Mouse (Mus musculus): ENCODE measurements at regions not wholly inside any gene's neighbourhood (a gene's known extent, or its start where the extent isn't known, plus 50 kb on each side); places are given as distances from the start of the nearest gene placed in this dataset.
A peak's percentile ranks its signal among the peaks of the same experiment; 100 is the strongest.

- DNase-seq (ENCODE audit: extremely low spot score in 1 of 2, low spot score in 2 of 2), result no peak
- intact Hi-C loops (cut with DNase I), result no loop called here
Observed at GRCm38 (mm10) chr12:9997190-9997561, 372.6 kb upstream of the Nt5c1b start.

GRCm38 (mm10) chr12:9997571-9997970 lies 372.2 kb upstream of the Nt5c1b start:
- intact Hi-C loops (cut with DNase I), result no loop called here
- DNase-seq (ENCODE audit: extremely low spot score in 1 of 2, low spot score in 2 of 2), result no peak

GRCm38 (mm10) chr12:9999933-10000332 lies 369.8 kb upstream of the Nt5c1b start:
- no peak for DNase-seq (ENCODE audit: extremely low spot score in 1 of 2, low spot score in 2 of 2)
- intact Hi-C loops (cut with DNase I), result no loop called here

- no peak for DNase-seq (ENCODE audit: extremely low spot score in 1 of 2, low spot score in 2 of 2)
- intact Hi-C loops (cut with DNase I), result no loop called here
Observed at GRCm38 (mm10) chr12:10008473-10008872, 361.3 kb upstream of the Nt5c1b start.

GRCm38 (mm10) chr12:10016710-10017581 lies 352.8 kb upstream of the Nt5c1b start:
- intact Hi-C loops (cut with DNase I), result no loop called here

GRCm38 (mm10) chr12:10035479-10035878 lies 334.3 kb upstream of the Nt5c1b start:
- DNase-seq (ENCODE audit: extremely low spot score in 1 of 2, low spot score in 2 of 2), result no peak
- intact Hi-C loops (cut with DNase I), result no loop called here

More at GRCm38 (mm10) chr12:10016710-10017581, 352.8 kb upstream of the Nt5c1b start:
- DNase-seq (ENCODE audit: extremely low spot score in 1 of 2, low spot score in 2 of 2), result peak in 1 of 2 experiments; percentile 13

GRCm38 (mm10) chr12:10062006-10062514 lies 307.7 kb upstream of the Nt5c1b start:
- DNase-seq (ENCODE audit: extremely low spot score in 1 of 2, low spot score in 2 of 2), result no peak
- intact Hi-C loops (cut with DNase I), result no loop called here

GRCm38 (mm10) chr12:10078341-10078740 lies 291.4 kb upstream of the Nt5c1b start:
- intact Hi-C loops (cut with DNase I), result no loop called here

GRCm38 (mm10) chr12:10079482-10079881 lies 290.3 kb upstream of the Nt5c1b start:
- DNase-seq (ENCODE audit: extremely low spot score in 1 of 2, low spot score in 2 of 2), result peak; percentile 13 to 16
- intact Hi-C loops (cut with DNase I), result no loop called here

More at GRCm38 (mm10) chr12:10078341-10078740, 291.4 kb upstream of the Nt5c1b start:
- DNase-seq (ENCODE audit: extremely low spot score in 1 of 2, low spot score in 2 of 2), result no peak

GRCm38 (mm10) chr12:10112874-10113453 lies 256.8 kb upstream of the Nt5c1b start:
- intact Hi-C loops (cut with DNase I), result no loop called here
- DNase-seq (ENCODE audit: extremely low spot score in 1 of 2, low spot score in 2 of 2), result no peak

- DNase-seq (ENCODE audit: extremely low spot score in 1 of 2, low spot score in 2 of 2), result no peak
- intact Hi-C loops (cut with DNase I), result no loop called here
Observed at GRCm38 (mm10) chr12:10122102-10122501, 247.7 kb upstream of the Nt5c1b start.

- no peak for DNase-seq (ENCODE audit: extremely low spot score in 1 of 2, low spot score in 2 of 2)
- intact Hi-C loops (cut with DNase I), result no loop called here
Observed at GRCm38 (mm10) chr12:10127995-10128573, 241.7 kb upstream of the Nt5c1b start.

GRCm38 (mm10) chr12:10134141-10134540 lies 235.6 kb upstream of the Nt5c1b start:
- intact Hi-C loops (cut with DNase I), result no loop called here
- no peak for DNase-seq (ENCODE audit: extremely low spot score in 1 of 2, low spot score in 2 of 2)

GRCm38 (mm10) chr12:10135915-10136314 lies 233.9 kb upstream of the Nt5c1b start:
- no peak for DNase-seq (ENCODE audit: extremely low spot score in 1 of 2, low spot score in 2 of 2)
- intact Hi-C loops (cut with DNase I), result no loop called here

GRCm38 (mm10) chr12:10140131-10140530 lies 229.6 kb upstream of the Nt5c1b start:
- intact Hi-C loops (cut with DNase I), result no loop called here
- DNase-seq (ENCODE audit: extremely low spot score in 1 of 2, low spot score in 2 of 2), result no peak

- intact Hi-C loops (cut with DNase I), result no loop called here
Observed at GRCm38 (mm10) chr12:10160837-10161236, 208.9 kb upstream of the Nt5c1b start.

GRCm38 (mm10) chr12:10168042-10168441 lies 201.7 kb upstream of the Nt5c1b start:
- no peak for DNase-seq (ENCODE audit: extremely low spot score in 1 of 2, low spot score in 2 of 2)
- intact Hi-C loops (cut with DNase I), result no loop called here

More at GRCm38 (mm10) chr12:10160837-10161236, 208.9 kb upstream of the Nt5c1b start:
- peak in 1 of 2 experiments; percentile 2 for DNase-seq (ENCODE audit: extremely low spot score in 1 of 2, low spot score in 2 of 2)

GRCm38 (mm10) chr12:10168581-10168980 lies 201.2 kb upstream of the Nt5c1b start:
- intact Hi-C loops (cut with DNase I), result no loop called here
- DNase-seq (ENCODE audit: extremely low spot score in 1 of 2, low spot score in 2 of 2), result no peak

GRCm38 (mm10) chr12:10178718-10179117 lies 191.1 kb upstream of the Nt5c1b start:
- intact Hi-C loops (cut with DNase I), result no loop called here
- DNase-seq (ENCODE audit: extremely low spot score in 1 of 2, low spot score in 2 of 2), result no peak

Measured in left cerebral cortex, postnatal 10 days (tissue).